Mouse (Mus musculus) olfactory bulb, adult 2 months (tissue): ENCODE data around the gene Bap1. TPM values are rescaled to one million over a fixed set of nuclear protein-coding genes. Genes with fewer than 3 reads are reported as not detected.

Experiments
- H3K27ac ChIP-seq: fragments of 200-500 bp; 2 replicates; pipeline ENCODE4 v1.5.1; 2012; ENCODE audit warnings: low read depth, low read length; ENCODE audit not compliant: insufficient read depth
- H3K4me1 ChIP-seq: fragments of 200-500 bp; 2 replicates; pipeline ENCODE4 v1.6.1; 2012; ENCODE audit warnings: low read length; ENCODE audit not compliant: control insufficient read depth, insufficient read depth
- H3K4me3 ChIP-seq: fragments of 200-500 bp; 2 replicates; pipeline ENCODE4 v1.5.1; 2012; ENCODE audit warnings: mild to moderate bottlenecking, low read depth, low read length, moderate library complexity; ENCODE audit not compliant: insufficient read depth
- CTCF ChIP-seq: fragments of 200-500 bp; IDR thresholded peaks from 2 replicates; pipeline ENCODE4 v1.5.1; 2012; ENCODE audit warnings: low read depth, mild to moderate bottlenecking, low read length, moderate library complexity; ENCODE audit not compliant: insufficient read depth
- POLR2A ChIP-seq: fragments of 200-500 bp; IDR thresholded peaks from 2 replicates; pipeline ENCODE4 v1.6.1; 2012; ENCODE audit warnings: mild to moderate bottlenecking, low read depth, low read length, moderate library complexity; ENCODE audit not compliant: insufficient read depth
- WGBS: fragments of 180-500 bp; shearing (Covaris S2); methylation state at CpG from one replicate; pipeline ENCODE4 v1.1.7; 2018; 5-methylcytosine and 5-hydroxymethylcytosine counted together
- polyA plus RNA-seq: library from polyadenylated mRNA; stranded (reverse); fragments of >200 nt; gene quantifications from 2 replicates; pipeline ENCODE4 v1.2.4, GENCODE M21; 2012; ENCODE audit warnings: low replicate concordance; ENCODE audit not compliant: missing spikeins, insufficient read depth, insufficient read length

Gene Bap1
- polyA plus RNA-seq, 1 experiment: not detected

DNA sequence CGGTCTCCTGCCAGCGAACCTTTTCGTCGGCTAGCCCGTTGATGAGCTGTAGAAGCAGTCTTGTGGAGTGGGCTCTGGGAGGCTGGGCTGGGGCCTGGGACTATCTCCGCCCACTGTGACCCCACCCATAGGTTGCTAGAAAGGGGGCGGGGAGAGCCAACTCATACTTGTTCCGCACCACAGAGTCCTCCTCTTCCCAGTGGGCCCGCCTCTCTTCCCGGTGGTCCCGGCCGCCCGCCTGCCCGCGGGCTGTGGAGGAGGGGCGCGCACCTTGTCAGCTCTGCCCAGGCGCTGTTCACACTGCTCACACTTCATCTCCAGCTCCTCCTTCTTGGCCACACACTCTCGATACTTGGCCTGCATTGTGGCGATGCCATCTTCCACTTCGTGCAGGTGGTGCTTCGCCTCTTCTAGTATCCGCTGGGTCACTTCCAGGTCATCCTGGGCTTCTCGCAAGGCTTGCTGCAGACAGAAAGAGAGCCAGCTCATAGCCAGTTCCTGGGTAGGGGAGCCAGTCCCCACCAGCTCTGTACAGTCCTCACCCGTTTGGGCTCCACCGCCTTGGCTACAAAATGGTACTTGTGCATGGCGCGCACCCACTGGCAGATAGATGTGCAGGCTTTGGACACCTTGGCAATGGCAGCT, 18.3 kb downstream of the Bap1 start:
- WGBS: 23% methylated on average over 28 of the region's 28 CpGs
- Histone ChIP-seq H3K4me3 (no peak overlapping the region; the same call in 1 of the 2 replicates), H3K4me1 (peaks cover 27% of the 10 kb centered on the region), H3K27ac (peak overlapping the region; percentile 79; the same call in 1 of the 2 replicates)
- TF ChIP-seq POLR2A: no peak

DNA sequence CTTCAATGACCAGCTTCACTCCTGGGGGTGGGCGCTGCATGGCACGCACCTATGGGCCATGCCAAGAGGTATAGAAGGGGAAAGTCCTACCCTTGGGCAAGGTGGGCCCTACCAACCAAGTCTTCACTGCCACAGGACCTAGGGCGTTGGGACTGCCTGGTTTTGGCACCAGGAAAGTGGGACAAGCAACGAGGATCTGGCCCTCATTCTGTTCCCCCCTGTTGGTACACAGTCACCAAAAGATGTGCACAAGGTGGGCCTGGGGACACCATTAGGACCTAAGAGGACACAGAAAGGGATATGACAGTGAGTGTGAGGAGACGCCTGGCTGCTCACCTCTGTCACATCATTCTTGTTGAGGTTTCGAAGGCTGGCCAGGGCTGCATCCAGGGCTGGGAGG, 19.9 kb downstream of the Bap1 start:
- Histone ChIP-seq H3K4me1 (peaks cover 27% of the 10 kb centered on the region), H3K27ac (no peak overlapping the region), H3K4me3 (no peak overlapping the region)
- TF ChIP-seq CTCF (no peak), POLR2A (no peak)
- 93% methylated on average over 6 of the region's 6 CpGs for WGBS

DNA sequence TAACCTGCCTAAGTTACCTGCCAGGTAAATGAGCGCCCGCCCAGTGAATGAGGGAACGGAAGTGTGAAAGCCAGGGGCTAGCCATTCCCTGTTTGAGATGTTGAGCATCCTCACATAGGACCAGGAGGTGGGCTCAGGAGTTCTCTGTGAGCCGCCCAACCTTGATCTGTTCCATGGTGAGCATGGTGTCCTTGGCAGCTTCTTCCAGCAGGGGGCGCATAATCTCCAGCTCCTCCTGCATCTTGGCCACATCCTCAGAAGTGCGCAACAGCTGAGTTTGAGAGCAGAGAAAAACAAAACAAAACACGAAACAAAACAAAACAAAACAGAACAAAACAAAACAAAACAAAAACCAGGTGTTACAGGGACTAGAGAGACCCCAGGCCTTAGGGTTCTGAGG, 20.9 kb downstream of the Bap1 start:
- 25% methylated on average over 7 of the region's 7 CpGs for WGBS
- Histone ChIP-seq H3K27ac (no peak overlapping the region), H3K4me3 (no peak overlapping the region), H3K4me1 (peaks cover 27% of the 10 kb centered on the region)
- TF ChIP-seq CTCF (peak; percentile 90), POLR2A (no peak)

DNA sequence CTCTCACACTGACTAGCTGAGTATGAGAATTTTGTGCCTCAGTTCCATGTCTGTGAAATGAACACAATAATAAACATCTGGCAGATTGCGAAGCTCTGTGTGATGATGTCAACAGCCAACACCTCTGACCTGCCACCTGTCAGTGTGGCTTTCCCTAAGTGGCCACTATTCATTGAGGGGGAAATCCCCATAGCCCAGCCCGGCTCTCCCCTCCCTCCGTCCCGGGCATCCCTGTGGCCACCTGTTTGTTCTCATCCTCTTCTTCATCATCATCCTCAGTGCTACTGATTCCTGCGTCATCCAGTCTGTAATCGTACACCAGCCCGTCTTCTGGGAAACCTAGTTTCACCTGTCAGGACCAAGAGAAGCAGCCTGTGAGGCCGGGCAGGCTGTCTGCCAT, 34.5 kb downstream of the Bap1 start:
- Histone ChIP-seq H3K4me3 (no peak overlapping the region), H3K4me1 (no peaks in the 10 kb centered on the region), H3K27ac (no peak overlapping the region)
- WGBS: 82% methylated on average over 8 of the region's 8 CpGs
- TF ChIP-seq POLR2A: no peak
- TF ChIP-seq CTCF: no peak

Other genes with a start within 250 kb of the Bap1 start
- not detected in 2 replicates for gene Spcs1, start 249.8 kb upstream of the Bap1 start, polyA plus RNA-seq
- 82.9 and 393 TPM in 2 replicates for gene Pbrm1, start 232.3 kb upstream of the Bap1 start, polyA plus RNA-seq
- gene Gnl3, start 232.3 kb upstream of the Bap1 start, polyA plus RNA-seq: not detected in 2 replicates
- not detected in 2 replicates for gene Smim4, start 122.5 kb upstream of the Bap1 start, polyA plus RNA-seq
- gene Nt5dc2, start 120.4 kb upstream of the Bap1 start, polyA plus RNA-seq: not detected in 2 replicates
- not detected in 2 replicates for gene Stab1, start 82.8 kb upstream of the Bap1 start, polyA plus RNA-seq
- not detected in 2 replicates for gene Tnnc1, start 43.1 kb upstream of the Bap1 start, polyA plus RNA-seq
- gene Nisch, start 34.5 kb upstream of the Bap1 start, polyA plus RNA-seq: 606 and 1,155 TPM in 2 replicates
- gene Sema3g, start 33.6 kb upstream of the Bap1 start, polyA plus RNA-seq: not detected in 2 replicates
- gene Phf7, start 133 bp upstream of the Bap1 start, polyA plus RNA-seq: not detected in 2 replicates
- not detected in 2 replicates for gene Dnah1, start 72.4 kb downstream of the Bap1 start, polyA plus RNA-seq
- not detected in 2 replicates for gene Capn7, start 85.2 kb downstream of the Bap1 start, polyA plus RNA-seq
- not detected in 2 replicates for gene Sh3bp5, start 184.6 kb downstream of the Bap1 start, polyA plus RNA-seq
- gene Eaf1, start 242.9 kb downstream of the Bap1 start, polyA plus RNA-seq: not detected in 2 replicates
- gene Mettl6, start 243.6 kb downstream of the Bap1 start, polyA plus RNA-seq: not detected in 2 replicates